31 mouse cellular contexts compared by ENCODE assay signal in genomic region chr7:4859418-4859978, GRCm38 (mm10). TPM values are rescaled to one million over a fixed set of nuclear protein-coding genes. Genes with fewer than 3 reads are reported as not detected.
DNase-seq lines count a peak whose midpoint lies in the region; ATAC-seq and TF ChIP-seq lines count a peak whose summit lies in the region.
"Had no signal": no experiment of that assay in that cellular context is flagged by ENCODE, and none has a peak within 500 bp of the region (broad histone marks: within the 10 kb centered on the region; RNA-seq: fewer than 3 reads in every experiment).

No protein-coding gene starts in this region.

- DNase-seq in embryonic facial prominence, embryonic 14.5 days (ENCODE audit: low spot score): peak; percentile 50
- no peak for DNase-seq in embryonic facial prominence, embryonic 10.5 days (ENCODE audit: low spot score)
- peak; percentile 32 for DNase-seq in kidney, adult 2 months
- DNase-seq in kidney, adult 9 months: no peak
- DNase-seq in liver, postnatal 0 days: no peak
- no peak for DNase-seq in liver, embryonic 11.5 days (ENCODE audit: low spot score)
- DNase-seq: adrenal gland, postnatal 10 days; adrenal gland, postnatal 36 days; B cell, adult 2 months; cerebellum, adult 2 months; cerebellum, adult 9-11 months; cerebellum, postnatal 25 days; gastrocnemius, adult 2 months; gastrocnemius, postnatal 14 days; heart, adult 18-20 months; heart, postnatal 14 days; heart, postnatal 4 days had no signal

- no peaks in the 10 kb centered on the region for H3K9me3 ChIP-seq in embryonic facial prominence, embryonic 14.5 days (ENCODE audit: control insufficient read depth, low read length)
- no peaks in the 10 kb centered on the region; the same call in 1 of the 2 replicates for H3K9me3 ChIP-seq in embryonic facial prominence, embryonic 10.5 days
- H3K9me3 ChIP-seq in liver, postnatal 0 days (ENCODE audit: low read length): no peaks in the 10 kb centered on the region
- no peaks in the 10 kb centered on the region for H3K9me3 ChIP-seq in liver, embryonic 11.5 days (ENCODE audit: control insufficient read depth, low read length)
- H3K9me3 ChIP-seq in stomach, embryonic 16.5 days (replicated peaks; ENCODE audit: control insufficient read depth, low read length): no peaks in the 10 kb centered on the region
- H3K9me3 ChIP-seq: embryonic facial prominence, embryonic 12.5 days; forebrain, embryonic 10.5 days; forebrain, embryonic 13.5 days; G1E; heart, embryonic 10.5 days; heart, embryonic 13.5 days; hindbrain, embryonic 15.5 days; intestine, embryonic 15.5 days had no signal

- ATAC-seq in embryonic facial prominence, embryonic 14.5 days (ENCODE audit: low read depth): no peak
- peak; percentile 27; the same call in 1 of the 2 replicates for ATAC-seq in liver, postnatal 0 days
- ATAC-seq in liver, embryonic 11.5 days (replicated peaks; ENCODE audit: low FRiP score): no peak
- peak; percentile 35 for ATAC-seq in stomach, embryonic 16.5 days (ENCODE audit: insufficient read depth, low FRiP score)
- ATAC-seq: forebrain, embryonic 13.5 days; forebrain, embryonic 16.5 days; intestine, embryonic 15.5 days; Patski had no signal

- TF ChIP-seq CTCF in kidney, adult 2 months (conservative IDR thresholded peaks at IDR 0.05; ENCODE audit: insufficient read depth, insufficient read length, low read depth, low read length): no peak
- TF ChIP-seq CTCF in liver, postnatal 0 days (IDR thresholded peaks at IDR 0.05; ENCODE audit: low read depth): no peak

- peaks cover 7% of the 10 kb centered on the region; the same call in 1 of the 2 replicates for H3K4me1 ChIP-seq in embryonic facial prominence, embryonic 14.5 days (ENCODE audit: control insufficient read depth, insufficient read depth, low read length)
- 0 out of 2 replicates have a peak, but pooled peaks cover 4% of the 10 kb centered on the region for H3K4me1 ChIP-seq in embryonic facial prominence, embryonic 10.5 days
- H3K4me1 ChIP-seq in kidney, adult 2 months (ENCODE audit: control insufficient read depth, insufficient read depth, low read length): peaks cover 33% of the 10 kb centered on the region
- H3K4me1 ChIP-seq in liver, postnatal 0 days (ENCODE audit: insufficient read depth): peaks cover 14% of the 10 kb centered on the region
- no peaks in the 10 kb centered on the region for H3K4me1 ChIP-seq in liver, embryonic 11.5 days (replicated peaks; ENCODE audit: control insufficient read depth, insufficient read depth, low read length)
- H3K4me1 ChIP-seq in stomach, embryonic 16.5 days (ENCODE audit: control insufficient read depth, insufficient read depth, low read length): no peaks in the 10 kb centered on the region
- H3K4me1 ChIP-seq: embryonic facial prominence, embryonic 12.5 days; forebrain, embryonic 10.5 days; forebrain, embryonic 13.5 days; heart, embryonic 10.5 days; hindbrain, embryonic 15.5 days; intestine, embryonic 15.5 days had no signal

- H3K27ac ChIP-seq in embryonic facial prominence, embryonic 14.5 days (replicated peaks; ENCODE audit: low read depth, low read length): no peak overlapping the region; the same call in 1 of the 2 replicates
- H3K27ac ChIP-seq in embryonic facial prominence, embryonic 10.5 days (replicated peaks): no peak overlapping the region
- peak overlapping the region; percentile 98; the same call in 1 of the 2 replicates for H3K27ac ChIP-seq in kidney, adult 2 months (ENCODE audit: insufficient read depth, low read depth, low read length)
- H3K27ac ChIP-seq in liver, postnatal 0 days (ENCODE audit: low read depth): no peak overlapping the region
- no peak overlapping the region for H3K27ac ChIP-seq in liver, embryonic 11.5 days (ENCODE audit: low read depth, low read length)
- H3K27ac ChIP-seq in stomach, embryonic 16.5 days (ENCODE audit: low read length): peak overlapping the region; percentile 72; the same call in 1 of the 2 replicates
- H3K27ac ChIP-seq: embryonic facial prominence, embryonic 12.5 days; forebrain, embryonic 10.5 days; forebrain, embryonic 13.5 days; gastrocnemius, adult 2 months; heart, embryonic 10.5 days; heart, embryonic 13.5 days; hindbrain, embryonic 15.5 days; intestine, embryonic 15.5 days had no signal

- no peak overlapping the region for H3K4me3 ChIP-seq in embryonic facial prominence, embryonic 14.5 days (ENCODE audit: low read depth, low read length)
- no peak overlapping the region for H3K4me3 ChIP-seq in embryonic facial prominence, embryonic 10.5 days
- no peak overlapping the region for H3K4me3 ChIP-seq in kidney, adult 2 months (ENCODE audit: insufficient read depth, low read depth, low read length)
- H3K4me3 ChIP-seq in liver, postnatal 0 days (ENCODE audit: low read depth, low read length): no peak overlapping the region
- H3K4me3 ChIP-seq in liver, embryonic 11.5 days (ENCODE audit: low read depth, low read length): no peak overlapping the region
- H3K4me3 ChIP-seq in stomach, embryonic 16.5 days (replicated peaks; ENCODE audit: low read length): no peak overlapping the region
- H3K4me3 ChIP-seq: embryonic facial prominence, embryonic 12.5 days; erythroblast, embryonic 14.5 days; forebrain, embryonic 10.5 days; forebrain, embryonic 13.5 days; gastrocnemius, adult 2 months; heart, embryonic 10.5 days; heart, embryonic 13.5 days; hindbrain, embryonic 15.5 days; intestine, embryonic 15.5 days had no signal

- no peak overlapping the region for H3K4me2 ChIP-seq in embryonic facial prominence, embryonic 14.5 days (ENCODE audit: low read depth, low read length)
- H3K4me2 ChIP-seq in liver, postnatal 0 days (ENCODE audit: low read depth, low read length): no peak overlapping the region
- no peak overlapping the region for H3K4me2 ChIP-seq in liver, embryonic 11.5 days
- no peak overlapping the region for H3K4me2 ChIP-seq in stomach, embryonic 16.5 days (ENCODE audit: low read depth, low read length)
- H3K4me2 ChIP-seq: embryonic facial prominence, embryonic 12.5 days; forebrain, embryonic 13.5 days; heart, embryonic 13.5 days; hindbrain, embryonic 15.5 days; intestine, embryonic 15.5 days had no signal

- no peak overlapping the region for H3K9ac ChIP-seq in embryonic facial prominence, embryonic 14.5 days (ENCODE audit: low read depth, low read length)
- no peak overlapping the region for H3K9ac ChIP-seq in liver, postnatal 0 days (replicated peaks)
- H3K9ac ChIP-seq in liver, embryonic 11.5 days (ENCODE audit: low read depth, low read length): no peak overlapping the region
- no peak overlapping the region for H3K9ac ChIP-seq in stomach, embryonic 16.5 days (ENCODE audit: low read length)
- H3K9ac ChIP-seq: embryonic facial prominence, embryonic 12.5 days; forebrain, embryonic 13.5 days; heart, embryonic 13.5 days; hindbrain, embryonic 15.5 days; intestine, embryonic 15.5 days had no signal

- no peak for TF ChIP-seq POLR2A in kidney, adult 2 months (IDR thresholded peaks at IDR 0.05; ENCODE audit: low read depth, low read length)

- TF ChIP-seq EP300 in liver, postnatal 0 days (IDR thresholded peaks at IDR 0.05; ENCODE audit: low read depth): no peak

- WGBS in embryonic facial prominence, embryonic 14.5 days: 63% methylated on average over 12 of the region's 12 CpGs
- 84% methylated on average over 12 of the region's 12 CpGs for WGBS in embryonic facial prominence, embryonic 10.5 days
- 63% methylated on average over 12 of the region's 12 CpGs for WGBS in kidney, adult 2 months
- 73% methylated on average over 12 of the region's 12 CpGs for WGBS in liver, postnatal 0 days (ENCODE audit: insufficient replicate concordance)
- WGBS in liver, embryonic 11.5 days: 67% methylated on average over 12 of the region's 12 CpGs
- 31% methylated on average over 12 of the region's 12 CpGs for WGBS in stomach, embryonic 16.5 days

- H3K27me3 ChIP-seq in embryonic facial prominence, embryonic 14.5 days (replicated peaks; ENCODE audit: control insufficient read depth, insufficient read depth, low read length): no peaks in the 10 kb centered on the region
- 0 out of 2 replicates have a peak, but pooled peaks cover 3% of the 10 kb centered on the region for H3K27me3 ChIP-seq in embryonic facial prominence, embryonic 10.5 days (replicated peaks; ENCODE audit: low read depth, poor library complexity, severe bottlenecking)
- H3K27me3 ChIP-seq in kidney, adult 2 months (replicated peaks; ENCODE audit: control insufficient read depth, insufficient read depth, low read length): no peaks in the 10 kb centered on the region
- H3K27me3 ChIP-seq in liver, postnatal 0 days (ENCODE audit: insufficient read depth, low read length): no peaks in the 10 kb centered on the region
- H3K27me3 ChIP-seq in liver, embryonic 11.5 days (replicated peaks; ENCODE audit: control insufficient read depth, insufficient read depth, low read length): peaks cover 6% of the 10 kb centered on the region
- H3K27me3 ChIP-seq in stomach, embryonic 16.5 days (ENCODE audit: control insufficient read depth, insufficient read depth, low read length): no peaks in the 10 kb centered on the region
- H3K27me3 ChIP-seq: CH12.LX; hindbrain, embryonic 15.5 days; intestine, embryonic 15.5 days; Patski had no signal

- H3K36me3 ChIP-seq in embryonic facial prominence, embryonic 14.5 days (ENCODE audit: control insufficient read depth, insufficient read depth, low read length): no peaks in the 10 kb centered on the region
- H3K36me3 ChIP-seq in embryonic facial prominence, embryonic 10.5 days (replicated peaks): no peaks in the 10 kb centered on the region
- H3K36me3 ChIP-seq in kidney, adult 2 months (ENCODE audit: control insufficient read depth, insufficient read depth, low read length): no peaks in the 10 kb centered on the region
- H3K36me3 ChIP-seq in liver, postnatal 0 days (replicated peaks; ENCODE audit: insufficient read depth, low read length): no peaks in the 10 kb centered on the region
- H3K36me3 ChIP-seq in liver, embryonic 11.5 days (ENCODE audit: control insufficient read depth, insufficient read depth, low read length): no peaks in the 10 kb centered on the region
- H3K36me3 ChIP-seq in stomach, embryonic 16.5 days (ENCODE audit: control insufficient read depth, insufficient read depth, low read length): no peaks in the 10 kb centered on the region
- H3K36me3 ChIP-seq: embryonic facial prominence, embryonic 12.5 days; forebrain, embryonic 10.5 days; G1E; heart, embryonic 10.5 days; heart, embryonic 13.5 days; hindbrain, embryonic 15.5 days; intestine, embryonic 15.5 days had no signal

RNA-seq across cellular contexts. Expression of gene Isoc2b, which starts 10.6 kb away (rescaled TPM):
- 6.5 and 7.0 TPM in 2 replicates for polyA plus RNA-seq in embryonic facial prominence, embryonic 14.5 days (2014; fragmentation: Nextera tagmentation; extraction: Ambion mirVana)
- 2.6 and 4.1 TPM in 2 replicates for polyA plus RNA-seq in embryonic facial prominence, embryonic 10.5 days (2016; fragmentation: Nextera tagmentation; extraction: Ambion mirVana)
- 41.1 and 47.9 TPM in 2 replicates for polyA plus RNA-seq in kidney, adult 2 months (2012; rRNA removed)
- 8.0 and 8.3 TPM in 2 replicates for polyA plus RNA-seq in liver, postnatal 0 days (2015; fragmentation: Nextera tagmentation; extraction: Ambion mirVana)
- 5.2 and 5.3 TPM in 2 replicates for polyA plus RNA-seq in liver, embryonic 11.5 days (2014; fragmentation: Nextera tagmentation; extraction: Ambion mirVana)
- 16.7 and 17.6 TPM in 2 replicates for polyA plus RNA-seq in stomach, embryonic 16.5 days (2015; fragmentation: Nextera tagmentation; extraction: Ambion mirVana)
- polyA plus RNA-seq: erythroblast, embryonic 14.5 days had no signal

RNA-seq across cellular contexts. Expression of gene Shisa7, which starts 15.0 kb away (rescaled TPM):
- 0.68 and 0.76 TPM in 2 replicates for polyA plus RNA-seq in embryonic facial prominence, embryonic 14.5 days (2014; fragmentation: Nextera tagmentation; extraction: Ambion mirVana)
- polyA plus RNA-seq in embryonic facial prominence, embryonic 10.5 days (2016; fragmentation: Nextera tagmentation; extraction: Ambion mirVana): 0.23 and 0.35 TPM in 2 replicates
- polyA plus RNA-seq in kidney, adult 2 months (2012; rRNA removed): 14.1 and 17.3 TPM in 2 replicates
- not detected in 2 replicates for polyA plus RNA-seq in liver, postnatal 0 days (2015; fragmentation: Nextera tagmentation; extraction: Ambion mirVana)
- polyA plus RNA-seq in liver, embryonic 11.5 days (2014; fragmentation: Nextera tagmentation; extraction: Ambion mirVana): 0.03 and 0.11 TPM in 2 replicates
- 0.26 and 0.49 TPM in 2 replicates for polyA plus RNA-seq in stomach, embryonic 16.5 days (2015; fragmentation: Nextera tagmentation; extraction: Ambion mirVana)
- polyA plus RNA-seq: erythroblast, embryonic 14.5 days; G1E had no signal

RNA-seq across cellular contexts. Expression of gene Isoc2a, which starts 17.5 kb away (rescaled TPM):
- polyA plus RNA-seq in embryonic facial prominence, embryonic 14.5 days (2014; fragmentation: Nextera tagmentation; extraction: Ambion mirVana): 1.3 and 1.6 TPM in 2 replicates
- polyA plus RNA-seq in embryonic facial prominence, embryonic 10.5 days (2016; fragmentation: Nextera tagmentation; extraction: Ambion mirVana): 0.68 and 0.86 TPM in 2 replicates
- 174 and 182 TPM in 2 replicates for polyA plus RNA-seq in kidney, adult 2 months (2012; rRNA removed)
- polyA plus RNA-seq in liver, postnatal 0 days (2015; fragmentation: Nextera tagmentation; extraction: Ambion mirVana): 2.3 and 2.4 TPM in 2 replicates
- polyA plus RNA-seq in liver, embryonic 11.5 days (2014; fragmentation: Nextera tagmentation; extraction: Ambion mirVana): 1.3 and 1.4 TPM in 2 replicates
- polyA plus RNA-seq in stomach, embryonic 16.5 days (2015; fragmentation: Nextera tagmentation; extraction: Ambion mirVana): 1.1 and 1.5 TPM in 2 replicates

RNA-seq across cellular contexts. Expression of gene Gm36210, which starts 46.8 kb away (rescaled TPM):
- polyA plus RNA-seq in embryonic facial prominence, embryonic 14.5 days (2014; fragmentation: Nextera tagmentation; extraction: Ambion mirVana): 0.35 TPM in 1 of 2 replicates, not detected in the other
- 0.22 TPM in 1 of 2 replicates, not detected in the other for polyA plus RNA-seq in embryonic facial prominence, embryonic 10.5 days (2016; fragmentation: Nextera tagmentation; extraction: Ambion mirVana)
- polyA plus RNA-seq in kidney, adult 2 months (2012; rRNA removed): 0.16 TPM in 1 of 2 replicates, not detected in the other
- polyA plus RNA-seq in liver, postnatal 0 days (2015; fragmentation: Nextera tagmentation; extraction: Ambion mirVana): not detected in 2 replicates
- 0.22 TPM in 1 of 2 replicates, not detected in the other for polyA plus RNA-seq in liver, embryonic 11.5 days (2014; fragmentation: Nextera tagmentation; extraction: Ambion mirVana)
- 0.10 TPM in 1 of 2 replicates, not detected in the other for polyA plus RNA-seq in stomach, embryonic 16.5 days (2015; fragmentation: Nextera tagmentation; extraction: Ambion mirVana)
- polyA plus RNA-seq: embryonic facial prominence, embryonic 12.5 days; erythroblast, embryonic 14.5 days; G1E; heart, embryonic 13.5 days; hindbrain, embryonic 11.5 days; intestine, embryonic 15.5 days; Patski had no signal

RNA-seq across cellular contexts. Expression of gene Ube2s, which starts 47.1 kb away (rescaled TPM):
- polyA plus RNA-seq in embryonic facial prominence, embryonic 14.5 days (2014; fragmentation: Nextera tagmentation; extraction: Ambion mirVana): 347 and 359 TPM in 2 replicates
- polyA plus RNA-seq in embryonic facial prominence, embryonic 10.5 days (2016; fragmentation: Nextera tagmentation; extraction: Ambion mirVana): 422 and 438 TPM in 2 replicates
- 240 and 301 TPM in 2 replicates for polyA plus RNA-seq in kidney, adult 2 months (2012; rRNA removed)
- polyA plus RNA-seq in liver, postnatal 0 days (2015; fragmentation: Nextera tagmentation; extraction: Ambion mirVana): 135 and 139 TPM in 2 replicates
- polyA plus RNA-seq in liver, embryonic 11.5 days (2014; fragmentation: Nextera tagmentation; extraction: Ambion mirVana): 367 and 402 TPM in 2 replicates
- polyA plus RNA-seq in stomach, embryonic 16.5 days (2015; fragmentation: Nextera tagmentation; extraction: Ambion mirVana): 204 and 212 TPM in 2 replicates

Comparison
In these comparisons a context has a peak if more than half of its experiments do, and no peak if none do; other contexts are left out.
1. ATAC-seq: peak in liver, postnatal 0 days (single experiment) and stomach, embryonic 16.5 days (single experiment); none in embryonic facial prominence, embryonic 14.5 days (single experiment) and liver, embryonic 11.5 days (single experiment).
2. DNase-seq: peak in embryonic facial prominence, embryonic 14.5 days (single experiment) and kidney, adult 2 months (single experiment); none in embryonic facial prominence, embryonic 10.5 days (single experiment), kidney, adult 9 months (single experiment), liver, postnatal 0 days (single experiment) and liver, embryonic 11.5 days (single experiment).
3. H3K27ac ChIP-seq: peak in kidney, adult 2 months (single experiment) and stomach, embryonic 16.5 days (single experiment); none in embryonic facial prominence, embryonic 14.5 days (single experiment), embryonic facial prominence, embryonic 10.5 days (single experiment), liver, postnatal 0 days (single experiment) and liver, embryonic 11.5 days (single experiment).
4. RNA of gene Isoc2a, which starts 17.5 kb away (polyA plus RNA-seq): 174 to 182 TPM in kidney, adult 2 months; 2.3 to 2.4 TPM in liver, postnatal 0 days, 1.1 to 1.5 TPM in stomach, embryonic 16.5 days, 1.3 to 1.6 TPM in embryonic facial prominence, embryonic 14.5 days, 1.3 to 1.4 TPM in liver, embryonic 11.5 days and 0.68 to 0.86 TPM in embryonic facial prominence, embryonic 10.5 days; every median in the first group is over 10 times any median in the second.